Mouse (Mus musculus) bone marrow, adult 2 months (tissue): ENCODE results near the gene Me1.

Experiments used
- CTCF ChIP-seq: fragments of 200-500 bp; IDR thresholded peaks from 2 replicates; pipeline ENCODE4 v1.5.1; 2011; ENCODE audit warnings: low read length, control low read depth; ENCODE audit not compliant: control insufficient read depth, insufficient read depth
- POLR2A ChIP-seq: fragments of 200-500 bp; IDR thresholded peaks from 2 replicates; pipeline ENCODE4 v1.6.1; 2011; ENCODE audit warnings: low read depth, mild to moderate bottlenecking, control low read depth, low read length, borderline replicate concordance; ENCODE audit not compliant: control insufficient read depth

DNA sequence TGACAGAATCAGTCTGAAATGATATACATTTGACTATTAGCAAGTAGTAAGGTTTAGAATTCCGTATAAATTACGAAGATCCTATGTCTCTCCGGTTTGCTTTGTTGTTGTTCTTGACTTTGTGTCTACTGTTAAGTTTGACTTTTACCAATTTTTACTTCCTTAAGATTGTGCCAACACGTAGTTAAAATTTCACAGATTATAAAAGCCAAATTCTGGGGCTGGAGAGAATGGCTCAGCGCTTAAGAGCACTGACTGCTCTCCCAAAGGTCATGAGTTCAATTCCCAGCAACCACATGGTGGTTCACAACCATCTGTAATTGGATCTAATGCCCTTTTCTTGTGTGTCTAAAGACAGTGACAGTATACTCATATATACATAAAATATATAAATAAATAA, 3.5 kb downstream of the Me1 start:
- TF ChIP-seq CTCF (no peak), POLR2A (no peak)
